Comparison of ENCODE assay signal across 8 mouse cellular contexts in the genomic region with DNA sequence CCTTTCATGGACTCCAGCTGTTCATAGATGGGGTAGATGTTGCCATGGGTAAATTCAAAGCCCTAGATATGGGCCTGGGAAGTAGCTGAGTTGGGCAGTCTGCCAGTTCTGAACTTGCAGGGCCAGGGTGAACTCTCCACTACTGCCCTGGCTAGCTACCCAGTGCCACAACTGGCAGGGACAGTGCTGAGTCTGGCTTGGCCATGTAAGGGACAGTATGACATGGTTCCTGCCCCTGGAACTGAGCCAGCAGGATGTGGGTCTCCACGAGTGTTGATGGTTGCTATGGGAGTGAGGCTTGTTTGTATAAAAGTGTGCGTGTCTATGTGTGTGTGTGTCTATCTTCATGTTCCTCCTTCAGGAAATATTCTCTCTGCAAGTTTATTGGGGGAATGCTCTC. TPM values are rescaled to one million over a fixed set of nuclear protein-coding genes. Genes with fewer than 3 reads are reported as not detected.
DNase-seq lines count a peak whose midpoint lies in the region; ATAC-seq lines count a peak whose summit lies in the region.

No protein-coding gene starts in this region.

- 75% methylated on average over 2 of the region's 2 CpGs for WGBS in kidney, embryonic 14.5 days

- peaks cover 3% of the 10 kb centered on the region; the same call in 1 of the 2 replicates for H3K36me3 ChIP-seq in kidney, embryonic 14.5 days (ENCODE audit: control insufficient read depth, insufficient read depth, low read length)

- H3K27me3 ChIP-seq in kidney, embryonic 14.5 days (ENCODE audit: control insufficient read depth, insufficient read depth, low read length) = no peaks in the 10 kb centered on the region

- H3K9ac ChIP-seq in kidney, embryonic 14.5 days (ENCODE audit: low read depth, low read length) = no peak overlapping the region

- H3K9me3 ChIP-seq in kidney, embryonic 14.5 days (ENCODE audit: control insufficient read depth, low read length) = peaks cover 9% of the 10 kb centered on the region; the same call in 1 of the 2 replicates

- DNase-seq in adrenal gland, postnatal 10 days = peak; percentile 60
- DNase-seq in adrenal gland, adult 18-20 months (ENCODE audit: low spot score in 2 of 2) = no peak
- no peak for DNase-seq in kidney, adult 9 months
- DNase-seq in CD4-positive helper T cell, adult 2 months (ENCODE audit: low read depth, low spot score) = peak; percentile 32
- no peak for DNase-seq in neural tube, embryonic 10.5 days (ENCODE audit: extremely low spot score, low spot score)
- DNase-seq in spleen, postnatal 4 days (ENCODE audit: low spot score in 2 of 2) = no peak

- no peak overlapping the region for H3K4me2 ChIP-seq in kidney, embryonic 14.5 days (replicated peaks; ENCODE audit: low read depth, low read length)

- H3K4me1 ChIP-seq in kidney, embryonic 14.5 days (ENCODE audit: control insufficient read depth, insufficient read depth, low read length) = no peaks in the 10 kb centered on the region

- no peak overlapping the region for H3K4me3 ChIP-seq in kidney, embryonic 14.5 days (ENCODE audit: low read length)

- 0 out of 2 replicates have a peak, but pooled peaks have one; percentile 35 for ATAC-seq in kidney, embryonic 14.5 days (ENCODE audit: low FRiP score, low TSS enrichment)
- peak; percentile 44 for ATAC-seq in inflammation-experienced regulatory T-cells, adult 6 months

- H3K27ac ChIP-seq in kidney, embryonic 14.5 days (ENCODE audit: low read depth, low read length) = no peak overlapping the region

RNA-seq across cellular contexts. Expression of a gene that starts 34.1 kb away (rescaled TPM):
- total RNA-seq in adrenal gland, postnatal 10 days (2021) = 10 to 100 TPM; 55.7 to 56.7 TPM
- total RNA-seq in adrenal gland, adult 18-20 months (2021) = 10 to 100 TPM; 45.3 to 49.3 TPM
- 20.7 and 26.4 TPM in 2 replicates for polyA plus RNA-seq in kidney, embryonic 14.5 days (2014; fragmentation: Nextera tagmentation; extraction: Ambion mirVana)
- polyA plus RNA-seq in inflammation-experienced regulatory T-cells, adult 6 months (2017; shearing (Covaris generic)) = 10 to 100 TPM; 41.7 to 94.3 (median 61.0) TPM

Comparison
In these comparisons a context has a peak if more than half of its experiments do, and no peak if none do; other contexts are left out.
1. DNase-seq: peak in adrenal gland, postnatal 10 days (single experiment) and CD4-positive helper T cell, adult 2 months (single experiment); none in adrenal gland, adult 18-20 months (0 of 2), kidney, adult 9 months (single experiment), neural tube, embryonic 10.5 days (single experiment) and spleen, postnatal 4 days (0 of 2).